Mouse (Mus musculus) right cerebral cortex, postnatal 4 days (tissue): ENCODE measurements around the gene C1qtnf12.

ENCODE experiments used
- DNase-seq: peaks from one replicate; pipeline ENCODE4 v3.0.0-alpha.2; 2022

C1qtnf12 gene

GRCm38 (mm10) chr4:155962167-155962971, at the start of gene C1qtnf12:
Gene C1qtnf12 (plus strand): TSS chr4:155962318.
- peak; percentile 25 for DNase-seq

DNA sequence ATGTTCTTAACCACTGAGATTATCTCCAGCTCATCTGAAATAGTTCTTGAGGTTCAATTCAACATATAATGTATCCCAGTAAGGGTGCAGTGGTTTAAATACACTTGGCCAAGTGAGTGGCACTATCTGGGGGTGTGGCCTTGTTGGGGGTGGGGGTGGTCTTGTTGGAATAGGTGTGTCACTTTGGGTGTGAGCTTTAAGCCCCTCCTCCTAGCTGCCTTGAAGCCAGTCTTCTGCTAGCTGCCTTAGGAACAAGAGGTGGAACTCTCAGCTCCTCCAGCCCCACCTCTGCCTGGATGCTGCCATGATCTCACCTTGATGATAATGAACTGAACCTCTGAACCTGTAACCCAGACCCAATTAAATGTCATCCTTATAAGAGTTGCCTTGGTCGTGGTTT, 30.1 kb upstream of the C1qtnf12 start:
- no peak for DNase-seq

- no peak for DNase-seq
Observed at GRCm38 (mm10) chr4:155943049-155943452, 19.1 kb upstream of the C1qtnf12 start.

DNA sequence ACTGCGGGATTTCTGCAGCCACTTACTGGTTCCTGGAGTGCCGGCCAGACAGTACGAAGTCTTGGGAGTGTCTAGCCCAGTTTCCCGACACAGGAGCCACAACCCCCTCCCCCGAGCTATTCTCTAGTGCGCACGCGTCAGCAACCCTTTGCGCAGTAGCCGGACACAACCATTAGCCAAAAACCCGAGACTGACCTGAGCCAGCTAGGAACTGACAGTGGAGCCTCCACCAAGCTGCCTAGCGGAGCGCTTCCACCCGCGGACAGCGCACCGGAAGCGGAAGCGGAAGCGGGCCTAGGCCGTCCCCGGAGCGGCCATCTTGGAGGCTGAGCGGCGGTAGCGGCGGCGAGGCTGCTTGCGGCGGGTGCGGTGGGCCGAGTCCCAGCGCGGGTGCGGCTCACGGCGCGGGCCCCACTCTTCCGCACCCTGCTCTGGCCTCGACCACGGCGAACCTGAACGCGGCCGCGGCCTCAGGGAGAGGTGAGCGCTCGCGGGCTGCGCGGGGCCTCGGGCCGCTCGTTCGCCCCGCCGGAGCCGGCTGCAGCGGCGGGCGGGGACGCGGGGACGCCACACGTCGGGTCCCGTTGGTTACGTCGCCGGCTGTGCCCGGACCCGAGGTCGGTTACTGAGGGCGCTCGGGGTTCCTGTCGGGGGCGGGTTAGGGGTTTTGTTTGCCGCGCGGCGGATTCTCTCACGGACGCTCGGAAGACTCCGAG, 18.4 kb upstream of the C1qtnf12 start, which contains the start of gene Ube2j2:
TSS of gene Ube2j2 (plus strand) at position 298 of the 716 bp plus-strand sequence.
- peak; percentile 93 for DNase-seq

- no peak for DNase-seq
Observed at GRCm38 (mm10) chr4:155944271-155944670, 17.8 kb upstream of the C1qtnf12 start.

GRCm38 (mm10) chr4:155947094-155947493, 15.0 kb upstream of the C1qtnf12 start:
- DNase-seq: no peak

GRCm38 (mm10) chr4:155955491-155955890, 6.6 kb upstream of the C1qtnf12 start:
- DNase-seq: no peak

DNA sequence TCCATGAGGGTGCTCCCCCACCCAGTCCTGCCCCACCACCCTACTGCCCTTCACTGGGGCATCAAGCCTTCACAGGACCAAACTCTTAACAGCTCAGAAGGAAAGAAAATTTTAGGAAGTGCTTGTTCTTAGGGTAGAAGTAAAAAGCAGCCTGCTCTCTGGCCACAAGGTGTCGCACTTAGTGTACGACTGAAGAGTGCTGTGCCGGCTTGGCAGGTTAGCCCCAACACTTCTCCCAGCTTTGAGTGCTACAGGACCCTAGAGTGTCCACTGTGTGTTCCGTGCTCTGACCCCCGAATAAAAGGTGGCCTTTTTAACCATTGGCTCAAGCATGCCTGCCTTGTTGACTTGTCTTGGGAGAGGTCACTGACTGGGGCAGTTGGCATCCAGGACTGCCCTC, 2.8 kb upstream of the C1qtnf12 start:
- peak; percentile 75 for DNase-seq

DNA sequence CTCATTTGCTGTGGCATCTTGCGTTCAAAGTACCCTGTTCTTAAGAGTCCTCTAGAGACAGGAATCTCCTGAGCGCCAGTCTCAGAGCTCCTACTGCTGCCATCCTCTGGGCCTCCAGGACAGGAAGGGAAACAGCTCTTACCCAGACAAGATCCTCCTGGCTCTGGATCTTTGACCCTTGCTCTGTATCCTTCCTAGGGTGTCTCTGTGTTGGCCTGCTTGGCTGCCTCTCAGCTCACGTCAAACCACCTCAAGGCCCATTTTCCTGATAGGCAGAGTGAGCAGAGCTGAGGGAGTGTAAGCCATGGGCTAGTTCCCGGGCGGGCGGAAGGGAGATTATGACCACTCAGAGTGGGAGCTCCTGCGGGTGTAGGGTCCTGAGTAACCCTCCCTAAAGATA, 988 bp downstream of the C1qtnf12 start:
- DNase-seq: no peak

- no peak for DNase-seq
Observed at GRCm38 (mm10) chr4:155964396-155964795, 2.3 kb downstream of the C1qtnf12 start.

- DNase-seq: no peak
Observed at GRCm38 (mm10) chr4:155969043-155969653, 7.0 kb downstream of the C1qtnf12 start.

- no peak for DNase-seq
Observed at GRCm38 (mm10) chr4:155970286-155970685, 8.2 kb downstream of the C1qtnf12 start.

GRCm38 (mm10) chr4:155972651-155973050, 10.5 kb downstream of the C1qtnf12 start:
- no peak for DNase-seq

- no peak for DNase-seq
Observed at GRCm38 (mm10) chr4:155973239-155973638, 11.1 kb downstream of the C1qtnf12 start.

DNA sequence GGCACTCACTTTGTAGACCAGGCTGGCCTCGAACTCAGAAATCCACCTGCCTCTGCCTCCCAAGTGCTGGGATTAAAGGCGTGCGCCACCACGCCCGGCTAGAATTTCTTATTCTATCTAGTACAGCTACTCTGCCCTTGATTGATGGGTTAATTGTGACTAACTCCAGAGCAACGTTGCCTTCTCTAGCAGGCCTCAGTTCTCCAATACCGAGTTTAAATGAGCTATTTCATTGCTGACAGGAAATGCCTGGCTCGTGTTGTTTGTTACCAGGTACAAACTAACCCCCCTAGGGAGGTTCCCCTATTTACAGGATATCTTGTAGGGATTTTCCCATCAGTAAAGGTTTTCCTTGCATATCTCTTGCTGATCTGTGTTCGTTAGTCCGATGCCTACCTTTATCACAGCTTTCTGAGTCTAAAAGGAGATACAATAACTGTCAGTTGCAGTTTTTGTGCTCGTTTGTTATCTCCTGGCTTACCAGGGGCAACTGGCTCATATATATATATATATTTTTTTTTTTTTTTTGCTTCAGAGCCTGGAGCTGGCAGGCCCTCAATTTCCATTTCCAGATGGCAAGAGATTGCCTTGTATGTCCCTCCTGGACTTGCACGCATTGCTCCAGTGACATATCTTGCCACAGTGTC, 19.4 kb downstream of the C1qtnf12 start:
- DNase-seq: no peak

- DNase-seq: no peak
Observed at GRCm38 (mm10) chr4:155983788-155984187, 21.7 kb downstream of the C1qtnf12 start.

- DNase-seq: no peak
Observed at GRCm38 (mm10) chr4:155991211-155991907, 29.2 kb downstream of the C1qtnf12 start.

DNA sequence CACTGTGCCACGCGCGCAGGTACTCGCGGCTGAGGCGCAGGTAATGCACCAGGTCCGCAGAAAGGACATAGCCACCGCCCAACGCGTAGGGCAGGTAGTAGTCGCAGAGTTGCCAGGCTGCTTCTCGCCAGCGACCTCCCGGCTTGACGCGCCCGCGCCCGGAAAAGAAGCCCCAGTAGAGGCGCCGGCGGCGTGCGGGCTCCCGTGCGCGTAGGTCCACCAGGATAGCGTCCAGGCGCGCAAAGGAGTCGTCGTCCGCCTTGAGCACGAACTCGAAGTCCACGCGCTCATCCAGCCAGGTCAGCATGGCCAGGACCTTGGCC, 29.8 kb downstream of the C1qtnf12 start:
- DNase-seq: no peak

GRCm38 (mm10) chr4:155992241-155992905, 30.3 kb downstream of the C1qtnf12 start, which contains the start of the genes B3galt6 and Sdf4:
Gene B3galt6 (minus strand): TSS chr4:155992649.
Gene Sdf4 (plus strand): TSS chr4:155992872.
- DNase-seq: peak; percentile 83

GRCm38 (mm10) chr4:155992906-155993547, 30.9 kb downstream of the C1qtnf12 start:
- peak; percentile 95 for DNase-seq

DNA sequence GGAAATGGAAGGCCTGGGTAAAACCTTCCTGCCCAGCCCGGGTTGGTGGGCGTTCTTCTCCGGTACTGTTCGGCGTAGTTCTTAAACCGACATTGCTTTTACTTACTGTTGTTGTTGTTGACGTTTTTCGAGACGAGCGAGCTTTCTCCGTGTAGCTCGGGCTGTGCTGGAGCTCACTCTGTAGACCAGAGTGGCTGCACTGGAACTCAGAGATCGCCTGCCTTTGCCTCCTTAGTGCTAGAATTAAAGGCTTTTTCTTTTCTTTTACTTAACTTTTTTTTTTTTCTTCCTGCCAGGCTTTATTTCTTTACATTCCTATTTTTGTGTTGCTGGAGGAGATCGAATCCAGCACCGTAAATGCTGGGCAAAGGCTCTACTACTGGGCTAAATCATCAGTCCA, 31.5 kb downstream of the C1qtnf12 start:
- DNase-seq: no peak
